Mouse (Mus musculus) induced T-regulatory cell, adult 2 months (primary cell): ENCODE results near the gene Egfem1.

Source experiments
- DNase-seq: peaks from one replicate; pipeline ENCODE4 v3.0.0-alpha.2; 2012; ENCODE audit warnings: low read depth

The Egfem1 gene

DNA sequence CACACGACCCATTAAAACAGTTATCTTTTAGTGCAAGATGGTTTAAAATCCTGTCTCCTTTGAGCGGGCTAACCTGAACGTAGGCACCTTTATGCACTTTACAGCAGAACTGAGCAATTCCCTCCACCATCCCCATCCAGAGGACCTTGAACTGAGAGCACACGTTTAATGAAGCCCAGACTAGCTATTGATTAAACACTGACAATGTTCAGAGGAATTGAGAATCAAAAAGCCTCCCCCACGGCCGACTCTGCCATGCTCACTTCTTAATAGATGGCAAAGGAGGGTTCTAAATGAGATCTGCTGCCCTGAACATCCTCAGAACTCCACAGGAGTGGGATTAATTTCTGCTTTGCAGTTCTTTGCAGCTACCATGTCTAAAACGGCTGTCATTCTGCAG is 520.3 kb downstream of the Egfem1 start:
- DNase-seq, result no peak

DNA sequence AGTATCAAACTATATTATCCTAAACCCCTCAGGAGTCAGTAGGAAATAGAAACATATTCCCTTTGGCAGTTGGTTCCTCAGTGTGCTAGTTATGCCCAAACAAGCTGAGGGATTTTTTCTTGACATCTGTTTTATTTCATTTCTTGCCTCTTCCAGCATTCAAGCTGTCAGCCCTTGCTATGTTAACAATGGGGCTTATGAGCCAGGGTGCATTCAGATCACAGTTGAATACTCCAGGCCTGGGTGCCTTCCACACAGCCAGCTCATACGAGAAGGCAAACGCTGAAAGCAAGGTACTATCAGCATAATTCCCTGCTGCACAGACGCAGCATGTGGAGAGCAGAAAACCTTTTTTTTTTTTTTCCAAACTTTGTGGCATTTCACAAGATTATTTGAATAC is 526.9 kb downstream of the Egfem1 start:
- DNase-seq, result no peak

DNA sequence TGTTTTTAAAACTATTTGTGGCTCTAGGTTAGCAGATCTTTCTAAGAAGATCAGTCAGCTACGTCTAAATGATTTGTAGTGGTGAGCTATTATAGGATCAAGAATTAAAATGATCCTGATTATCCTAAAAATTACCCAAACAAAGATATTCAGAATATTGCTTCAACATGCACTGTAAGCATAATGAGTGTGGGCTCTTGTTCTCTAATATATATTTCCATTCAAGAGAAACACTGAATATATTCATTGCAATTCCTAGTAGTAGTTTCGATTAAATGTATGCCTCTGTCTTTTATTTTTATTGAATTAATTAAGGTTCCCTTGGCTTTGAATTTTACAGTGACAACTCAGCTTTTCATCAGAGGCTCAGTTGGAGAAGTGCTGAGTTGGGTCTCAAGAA is 527.4 kb downstream of the Egfem1 start:
- DNase-seq, result no peak

DNA sequence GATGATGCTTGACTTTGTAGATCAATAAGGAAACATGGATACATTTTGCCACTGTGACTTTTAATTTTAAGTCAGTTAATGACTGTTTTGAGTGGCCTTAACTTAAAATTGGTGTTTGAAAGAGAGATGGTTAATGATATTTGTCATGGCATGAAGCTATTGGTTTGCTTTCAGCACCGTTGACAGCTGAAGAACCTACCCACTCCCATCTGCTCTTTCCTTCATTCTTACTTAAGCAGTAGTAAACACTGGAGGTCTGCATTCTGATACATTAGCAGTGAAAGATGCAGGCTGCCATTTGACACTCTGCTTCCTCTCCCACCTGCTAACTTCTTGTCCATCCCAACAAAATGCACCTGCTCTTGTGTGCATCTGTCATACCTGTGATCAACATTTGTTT is 537.8 kb downstream of the Egfem1 start:
- no peak for DNase-seq

DNA sequence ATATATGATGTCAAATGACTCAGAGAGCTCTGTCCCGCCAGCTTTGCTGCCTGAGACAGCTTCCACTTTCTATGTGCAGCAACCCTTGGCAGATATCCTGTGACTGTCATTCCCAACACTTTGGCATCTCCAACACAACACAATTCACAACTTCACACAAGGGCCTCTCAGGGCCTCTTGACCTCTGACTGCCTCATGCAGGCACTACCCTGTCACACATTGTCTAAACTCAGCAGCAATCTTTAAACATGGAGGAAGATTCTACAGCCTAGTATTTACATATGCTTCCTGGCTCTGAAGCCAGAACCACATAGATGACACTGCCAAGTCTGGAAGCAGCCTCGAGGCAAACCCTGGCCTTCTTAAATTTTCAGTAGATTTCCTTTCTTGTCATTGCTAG is 558.0 kb downstream of the Egfem1 start:
- no peak for DNase-seq

DNA sequence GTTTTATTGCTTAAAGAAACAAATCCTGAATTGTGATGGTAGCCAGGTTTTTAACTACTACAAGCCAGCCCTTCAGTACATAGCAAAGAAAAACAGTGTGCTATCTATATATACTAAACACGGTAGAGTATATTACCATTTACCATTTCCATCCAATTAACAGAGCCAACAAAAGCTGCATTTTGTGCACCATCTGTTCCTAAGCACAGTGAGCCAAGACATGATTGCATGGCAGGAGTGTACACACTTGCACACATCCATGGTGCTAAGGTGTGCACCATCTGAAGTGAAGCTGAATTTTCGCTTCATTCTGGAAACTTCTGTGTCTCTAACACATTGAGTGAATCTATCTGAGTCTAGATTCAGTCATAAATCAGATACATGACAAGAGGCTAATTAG is 585.0 kb downstream of the Egfem1 start:
- no peak for DNase-seq

DNA sequence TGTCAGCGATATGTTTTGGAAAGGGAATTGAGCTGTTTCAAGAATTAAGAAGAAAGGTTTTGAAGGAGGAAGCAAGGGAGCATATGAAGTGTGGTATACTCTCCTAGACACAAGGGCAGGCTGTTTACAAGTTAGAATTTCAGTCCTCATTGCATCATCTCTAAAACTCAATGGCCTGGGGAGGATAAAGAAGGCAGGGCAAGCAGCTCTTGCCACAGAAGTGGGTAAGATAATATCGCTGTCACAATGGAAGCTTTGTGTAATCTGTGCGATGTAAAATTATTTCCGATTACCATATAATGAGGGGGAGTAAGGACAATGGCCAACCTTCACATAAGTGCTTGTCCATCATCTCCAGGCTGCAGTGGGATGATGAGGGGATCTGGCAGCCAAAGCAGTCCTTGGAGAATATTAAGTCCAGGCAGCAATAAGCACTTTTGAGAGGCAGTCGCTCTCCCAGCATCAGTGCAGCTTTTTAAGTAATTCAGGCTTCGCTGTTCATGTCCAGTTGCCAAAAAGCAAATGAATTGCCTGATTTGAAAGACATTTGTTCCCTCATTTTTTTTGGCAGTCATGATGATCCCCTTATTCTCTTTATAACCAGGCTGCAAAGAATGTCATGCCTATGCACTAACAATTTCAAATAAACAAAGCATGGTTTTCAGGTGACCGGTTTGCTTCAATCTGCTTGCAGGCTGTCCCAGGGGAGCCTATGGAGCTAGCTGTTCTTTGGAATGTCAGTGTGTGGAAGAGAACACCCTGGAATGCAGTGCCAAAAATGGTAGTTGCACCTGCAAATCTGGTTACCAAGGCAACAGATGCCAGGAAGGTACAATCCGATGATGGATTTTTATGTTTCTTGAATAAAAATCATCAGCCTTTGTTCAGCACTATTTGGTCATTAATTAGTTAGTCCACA is 607.8 kb downstream of the Egfem1 start:
- DNase-seq, result no peak

DNA sequence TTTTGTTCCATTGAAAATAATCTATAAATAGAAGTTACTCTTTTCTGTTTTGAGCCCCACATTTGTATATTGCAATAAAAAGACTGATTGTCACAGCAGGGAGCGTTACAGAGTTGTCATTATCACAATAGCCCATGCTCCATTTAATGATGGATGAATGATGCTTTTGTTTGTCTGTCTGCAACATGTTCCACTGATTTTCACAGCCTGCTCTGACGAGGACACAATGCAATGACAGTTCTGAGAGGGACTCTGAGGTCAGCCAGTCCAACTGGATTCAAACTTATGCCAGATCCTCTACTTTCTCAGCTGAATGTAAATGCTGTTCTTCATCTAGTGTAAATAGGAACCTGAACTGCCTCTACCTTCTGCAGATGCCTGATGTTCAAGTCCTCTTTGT is 619.3 kb downstream of the Egfem1 start:
- no peak for DNase-seq

DNA sequence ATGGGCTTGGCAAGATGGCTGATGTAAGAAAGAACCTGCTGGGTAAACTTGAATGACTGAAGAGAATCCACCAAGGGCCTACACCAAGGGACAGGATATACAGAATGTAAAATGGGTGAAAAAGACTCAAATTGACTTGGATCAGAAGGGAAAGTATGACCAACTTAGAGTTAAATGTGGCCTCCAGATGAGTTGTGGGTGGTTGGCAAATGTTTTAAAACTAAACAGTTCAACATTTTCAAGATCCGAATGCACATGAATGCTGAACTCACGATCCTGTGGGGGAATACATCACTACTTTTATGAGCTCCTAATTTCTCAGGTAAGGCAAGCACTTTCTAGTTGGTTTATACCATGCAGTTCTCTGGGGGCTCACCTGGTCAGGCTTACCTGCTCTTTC is 625.0 kb downstream of the Egfem1 start:
- no peak for DNase-seq

DNA sequence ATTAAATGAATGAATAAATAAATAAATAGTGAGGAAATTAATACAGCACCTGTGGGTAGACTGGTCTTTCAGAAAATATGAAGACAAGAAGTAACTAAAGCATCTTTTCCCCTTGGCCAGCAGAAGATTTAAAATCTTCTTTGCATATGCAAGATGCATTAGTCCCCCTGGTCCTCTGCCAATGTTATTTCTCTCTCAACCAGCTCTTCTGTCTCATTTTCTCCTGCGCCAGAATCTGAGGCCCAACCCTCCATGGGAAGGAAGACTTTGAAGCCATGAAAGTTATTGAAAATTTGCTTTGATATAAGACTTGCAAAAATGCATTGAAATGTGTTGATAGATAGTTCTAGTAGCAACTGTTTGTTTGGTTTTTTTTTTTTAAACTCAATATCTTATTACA is 625.6 kb downstream of the Egfem1 start:
- no peak for DNase-seq

DNA sequence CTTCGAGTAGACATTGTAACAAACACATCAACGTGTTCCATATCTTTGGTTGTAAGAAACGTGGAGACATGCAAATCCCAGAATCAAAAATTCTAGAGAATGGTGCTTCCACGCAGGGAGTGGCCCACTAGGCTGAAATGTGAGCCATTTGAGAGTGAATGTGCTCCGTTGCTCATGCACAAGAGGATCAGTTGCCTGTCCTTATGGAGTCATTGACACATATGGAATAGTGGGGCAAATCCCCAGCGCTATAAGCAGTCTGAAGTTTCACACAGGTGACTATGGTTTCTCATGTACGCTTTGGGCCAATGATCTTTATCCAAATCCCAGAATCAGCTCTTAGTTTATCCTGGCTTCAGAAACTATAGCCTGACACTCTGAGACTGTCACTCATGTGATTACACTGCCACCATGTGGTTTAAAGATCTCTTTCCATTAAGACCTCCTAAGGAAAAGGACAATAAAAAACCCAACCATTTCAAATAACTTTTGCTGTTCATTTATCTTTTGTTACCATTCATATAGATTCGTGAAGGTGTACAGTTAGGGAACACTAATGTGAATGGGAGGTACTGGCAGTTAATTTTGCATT is 644.6 kb downstream of the Egfem1 start:
- no peak for DNase-seq

DNA sequence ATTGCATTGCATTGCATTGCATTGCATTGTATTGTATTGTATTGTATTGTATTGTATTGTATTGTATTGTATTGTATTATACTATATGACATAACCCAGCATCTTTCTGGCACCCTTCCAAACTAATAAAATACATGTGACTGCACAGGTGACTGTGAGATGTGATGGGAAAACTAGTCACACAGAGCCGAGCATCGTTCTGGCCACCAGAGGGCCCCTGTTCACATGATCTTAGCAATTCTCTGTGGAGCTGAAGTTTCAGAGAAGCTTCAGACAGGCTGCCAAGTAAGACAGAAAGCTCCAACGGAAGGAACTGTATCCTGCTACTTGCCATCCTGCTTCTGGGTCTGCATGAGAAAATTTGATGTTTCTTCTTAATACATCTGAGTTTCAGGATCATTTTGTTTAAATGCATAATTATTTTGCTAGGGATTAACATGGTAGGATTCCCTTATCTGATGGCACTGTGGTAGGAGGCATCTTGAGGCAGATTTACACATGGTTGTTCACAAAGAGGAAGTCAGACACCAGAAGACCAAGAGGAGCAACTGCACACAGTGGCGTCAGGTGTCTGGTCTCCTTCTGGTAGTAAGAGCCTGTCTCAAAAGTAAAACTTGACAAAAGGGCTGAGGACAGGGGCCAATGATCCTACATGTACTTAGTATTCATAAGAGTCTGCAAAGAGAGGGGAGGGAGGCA is 648.4 kb downstream of the Egfem1 start:
- no peak for DNase-seq

DNA sequence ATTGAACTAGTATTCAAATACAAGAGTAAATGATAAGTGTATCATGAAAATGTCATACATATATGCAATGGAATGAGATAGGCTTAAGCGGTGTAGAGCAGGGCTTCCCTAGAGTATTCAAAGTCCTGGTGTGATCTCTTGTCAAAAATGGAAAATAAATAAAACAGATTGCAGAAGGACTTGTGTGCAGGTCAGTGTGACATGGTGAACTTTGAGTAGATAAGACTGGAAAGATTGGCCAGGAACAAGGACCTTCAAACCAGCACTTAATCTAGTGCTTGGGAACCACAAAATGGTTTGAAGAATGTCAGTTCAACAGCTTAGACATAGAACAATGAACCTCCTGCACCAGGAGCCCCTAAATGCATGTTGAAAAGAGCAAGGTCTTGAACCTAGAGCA is 649.7 kb downstream of the Egfem1 start:
- no peak for DNase-seq

DNA sequence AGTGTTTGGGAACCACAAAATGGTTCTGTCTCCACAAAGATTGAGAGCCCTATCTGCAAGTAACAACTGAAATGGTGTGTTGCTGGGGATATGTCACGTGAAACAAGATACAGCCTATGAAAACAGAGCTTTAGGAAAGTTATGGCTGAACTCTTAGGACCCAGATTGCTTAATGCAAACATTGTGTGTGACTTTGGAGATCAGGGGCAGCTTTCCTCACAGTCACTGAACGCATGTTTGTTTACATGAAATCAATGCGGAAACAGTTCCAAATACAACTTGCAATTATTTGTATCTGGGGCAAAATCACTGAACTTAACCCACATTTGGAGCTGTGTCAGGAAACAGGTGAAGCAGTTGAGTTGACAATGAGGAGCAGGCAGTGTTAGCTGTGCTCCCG is 650.8 kb downstream of the Egfem1 start:
- no peak for DNase-seq

DNA sequence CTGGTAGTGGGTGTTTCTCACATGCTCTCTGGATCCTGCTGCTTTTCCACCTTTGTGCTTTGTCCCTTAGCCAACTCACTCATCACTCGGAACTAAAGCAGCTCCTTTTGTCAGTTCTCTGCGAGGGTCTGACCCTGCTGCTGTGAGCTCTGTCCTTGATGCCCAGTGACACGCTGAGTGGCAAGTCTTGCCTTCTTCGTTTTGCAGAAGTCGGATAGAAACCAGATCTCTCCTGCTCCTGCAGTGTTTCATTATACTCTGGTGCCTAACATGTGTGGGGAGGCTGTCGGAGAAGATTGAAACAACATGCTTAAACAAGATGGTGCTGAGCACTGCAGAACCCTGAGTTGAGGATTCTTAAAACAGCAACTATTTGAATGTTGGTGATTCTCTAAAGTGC is 652.4 kb downstream of the Egfem1 start:
- DNase-seq, result no peak

DNA sequence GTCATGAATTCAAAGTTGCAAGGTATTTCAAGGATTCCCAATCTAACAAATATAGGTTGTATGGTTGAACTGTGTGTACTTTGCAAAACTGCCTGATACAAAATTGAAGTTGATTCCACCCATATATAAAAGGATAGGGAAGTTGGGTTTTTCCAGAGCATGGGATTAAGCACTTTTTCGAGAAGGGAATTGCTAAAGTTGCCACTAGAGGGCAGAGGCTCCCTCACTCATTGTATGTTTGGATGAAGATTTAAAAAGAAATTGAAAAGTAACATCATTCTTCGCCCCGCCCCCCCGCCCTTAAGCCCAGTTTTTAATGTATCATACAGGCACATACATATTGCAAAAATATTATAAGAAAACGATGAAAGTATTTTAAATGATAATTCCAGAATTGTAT is 657.5 kb downstream of the Egfem1 start:
- no peak for DNase-seq
